Mouse (Mus musculus): Measurements from ENCODE around the gene Gjb3. TPM values are rescaled to one million over a fixed set of nuclear protein-coding genes. Genes with fewer than 3 reads are reported as not detected.

Gjb3 gene
- 4.3 TPM in 1 of 2 replicates, not detected in the other for polyA plus RNA-seq (2011; ENCODE audit: insufficient read depth, insufficient read length, low replicate concordance, missing spikeins)

DNA sequence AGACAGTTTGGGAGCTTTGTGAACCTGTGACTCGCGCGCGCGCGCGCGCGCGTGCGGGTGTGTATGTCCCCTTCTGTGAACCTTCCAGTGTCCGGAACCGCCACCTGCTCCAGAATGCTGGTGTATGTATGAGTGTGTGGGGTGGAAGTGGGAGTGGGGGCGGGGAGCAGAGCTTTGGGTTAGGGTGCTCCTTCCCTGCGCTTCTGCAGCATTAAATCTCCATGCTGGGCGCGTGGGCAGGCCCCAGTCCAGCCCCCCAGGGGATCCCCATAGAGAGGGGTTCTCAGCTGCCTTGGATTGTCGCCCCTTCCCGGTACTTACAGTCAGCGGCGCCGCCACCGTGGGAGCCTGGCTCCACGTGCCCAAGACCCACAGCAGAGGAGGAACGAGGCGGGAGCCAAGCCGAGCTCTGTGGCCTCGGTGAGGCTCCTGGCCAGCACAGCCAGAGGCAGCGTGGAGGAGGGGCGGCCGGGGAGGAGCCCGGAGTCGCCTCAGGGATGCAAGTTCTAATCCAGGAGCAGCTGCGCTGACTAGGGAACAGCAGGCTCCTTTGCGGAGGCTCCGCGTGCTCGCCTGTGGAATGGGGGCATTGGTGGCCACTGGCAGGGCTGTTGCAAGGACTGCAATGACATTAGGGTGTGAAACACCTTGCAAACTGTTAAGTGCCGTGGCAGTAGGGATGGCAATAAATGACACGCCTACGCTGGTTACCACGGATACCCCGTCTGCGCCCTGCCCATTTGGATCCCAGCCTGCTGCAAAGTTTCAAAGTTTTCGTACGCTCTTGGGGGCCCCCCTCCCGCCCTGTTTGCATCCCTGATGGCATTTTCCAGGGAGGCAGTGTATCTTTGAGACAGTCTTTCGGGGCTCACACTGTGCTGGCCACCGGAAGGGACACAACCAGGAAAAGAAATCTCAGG lies at the start of gene Gjb3:
Gene Gjb3 (minus strand): TSS at position 664 of the 920 bp plus-strand sequence.
- H3K27ac ChIP-seq (ENCODE audit: control insufficient read depth, insufficient read depth, low read depth, low read length, poor library complexity): no peak within 1 kb of the TSS; the same call in 1 of the 2 replicates
- H3K4me1 ChIP-seq (ENCODE audit: control insufficient read depth, insufficient read depth, low read length): peaks cover 4% of the 10 kb centered on the region; the same call in 1 of the 2 replicates
- WGBS: 2% methylated on average over 49 of the region's 49 CpGs
- peak within 1 kb of the TSS; percentile 43 for H3K4me3 ChIP-seq (replicated peaks; ENCODE audit: control insufficient read depth, low read depth, low read length)
- TF ChIP-seq POLR2A (IDR thresholded peaks at IDR 0.05; ENCODE audit: borderline replicate concordance, control insufficient read depth, low read depth, low read length) (no peak), CTCF (IDR thresholded peaks at IDR 0.05; ENCODE audit: control insufficient read depth, insufficient read depth, low read length) (no peak)

DNA sequence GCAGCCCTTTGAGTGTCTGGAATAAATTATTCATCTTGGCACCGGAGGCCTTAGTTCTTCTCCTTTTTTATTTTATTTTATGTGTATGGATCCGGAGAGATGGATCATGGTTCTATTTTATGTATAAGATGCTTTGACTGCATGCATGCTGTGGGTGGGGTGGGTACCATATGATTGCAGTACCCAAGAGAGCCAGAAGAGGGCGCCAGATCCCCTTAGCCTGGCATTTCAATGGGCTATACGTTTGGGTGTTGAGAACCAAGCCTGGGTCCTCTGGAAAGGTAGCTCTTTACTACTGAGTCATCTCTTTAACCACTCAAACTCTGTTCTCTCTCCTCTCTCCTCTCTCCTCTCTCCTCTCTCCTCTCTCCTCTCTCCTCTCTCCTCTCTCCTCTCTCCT lies 46.7 kb upstream of the Gjb3 start:
- 27% methylated on average over 4 of the region's 4 CpGs for WGBS
- TF ChIP-seq POLR2A (IDR thresholded peaks at IDR 0.05; ENCODE audit: borderline replicate concordance, control insufficient read depth, low read depth, low read length) (no peak), CTCF (IDR thresholded peaks at IDR 0.05; ENCODE audit: control insufficient read depth, insufficient read depth, low read length) (peak; percentile 68)
- H3K4me3 ChIP-seq (replicated peaks; ENCODE audit: control insufficient read depth, low read depth, low read length): no peak overlapping the region
- H3K4me1 ChIP-seq (ENCODE audit: control insufficient read depth, insufficient read depth, low read length): no peaks in the 10 kb centered on the region
- H3K27ac ChIP-seq (ENCODE audit: control insufficient read depth, insufficient read depth, low read depth, low read length, poor library complexity): no peak overlapping the region

DNA sequence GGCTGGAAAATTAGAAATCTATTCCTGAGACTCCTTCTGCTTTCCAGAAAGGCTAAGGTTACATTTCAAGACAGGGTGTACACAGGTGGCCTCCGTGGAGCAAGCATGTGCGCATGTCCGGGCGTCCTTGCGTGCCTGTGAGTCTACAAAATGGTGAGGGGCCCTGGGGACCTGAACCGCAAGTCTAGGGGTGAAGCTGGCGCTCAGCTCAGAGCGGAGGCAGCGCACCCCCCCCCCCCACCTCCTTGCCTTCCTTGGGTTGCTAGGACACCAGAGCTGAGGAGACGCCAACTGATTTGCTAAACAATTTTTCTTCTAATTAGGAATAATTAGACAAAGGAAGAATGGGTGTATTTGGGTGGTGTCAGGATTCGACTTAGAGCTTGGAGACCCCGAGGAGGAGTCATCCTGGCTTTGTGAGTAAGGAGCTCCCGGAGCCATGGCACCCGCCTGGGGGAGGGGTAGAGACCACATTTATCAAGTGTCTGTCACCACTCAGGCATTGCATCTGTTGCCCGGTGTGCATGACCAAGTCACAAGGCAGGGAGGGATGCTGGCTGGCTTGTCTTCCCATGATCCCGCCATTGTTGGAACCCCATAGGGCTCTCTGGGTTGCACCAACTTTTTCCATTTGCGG lies 45.0 kb upstream of the Gjb3 start:
- Histone ChIP-seq H3K4me3 (replicated peaks; ENCODE audit: control insufficient read depth, low read depth, low read length) (no peak overlapping the region), H3K27ac (ENCODE audit: control insufficient read depth, insufficient read depth, low read depth, low read length, poor library complexity) (no peak overlapping the region), H3K4me1 (ENCODE audit: control insufficient read depth, insufficient read depth, low read length) (no peaks in the 10 kb centered on the region)
- 85% methylated on average over 17 of the region's 17 CpGs for WGBS
- TF ChIP-seq POLR2A (IDR thresholded peaks at IDR 0.05; ENCODE audit: borderline replicate concordance, control insufficient read depth, low read depth, low read length) (no peak), CTCF (IDR thresholded peaks at IDR 0.05; ENCODE audit: control insufficient read depth, insufficient read depth, low read length) (no peak)

DNA sequence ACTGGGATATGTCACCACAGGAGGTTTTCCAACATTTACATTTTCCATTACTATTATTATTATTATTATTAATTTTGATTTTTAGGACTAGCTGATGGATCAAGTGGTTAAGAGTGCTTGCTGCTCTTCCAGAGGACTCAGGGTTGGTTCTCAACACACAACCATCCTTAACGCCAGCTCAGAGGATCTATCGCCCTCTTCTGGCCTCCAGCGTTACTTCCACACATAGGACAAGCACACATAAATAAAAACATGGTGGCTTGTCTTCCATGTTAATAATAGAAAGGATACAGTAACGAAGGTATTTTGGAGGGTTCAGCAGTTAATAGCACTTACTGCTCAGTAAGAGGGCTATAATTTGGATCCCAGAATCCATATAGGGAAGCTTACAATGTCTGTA lies 44.0 kb upstream of the Gjb3 start:
- WGBS: 73% methylated on average over 4 of the region's 4 CpGs
- Histone ChIP-seq H3K4me3 (replicated peaks; ENCODE audit: control insufficient read depth, low read depth, low read length) (no peak overlapping the region), H3K27ac (ENCODE audit: control insufficient read depth, insufficient read depth, low read depth, low read length, poor library complexity) (no peak overlapping the region), H3K4me1 (ENCODE audit: control insufficient read depth, insufficient read depth, low read length) (no peaks in the 10 kb centered on the region)
- TF ChIP-seq POLR2A (IDR thresholded peaks at IDR 0.05; ENCODE audit: borderline replicate concordance, control insufficient read depth, low read depth, low read length) (no peak), CTCF (IDR thresholded peaks at IDR 0.05; ENCODE audit: control insufficient read depth, insufficient read depth, low read length) (no peak)

DNA sequence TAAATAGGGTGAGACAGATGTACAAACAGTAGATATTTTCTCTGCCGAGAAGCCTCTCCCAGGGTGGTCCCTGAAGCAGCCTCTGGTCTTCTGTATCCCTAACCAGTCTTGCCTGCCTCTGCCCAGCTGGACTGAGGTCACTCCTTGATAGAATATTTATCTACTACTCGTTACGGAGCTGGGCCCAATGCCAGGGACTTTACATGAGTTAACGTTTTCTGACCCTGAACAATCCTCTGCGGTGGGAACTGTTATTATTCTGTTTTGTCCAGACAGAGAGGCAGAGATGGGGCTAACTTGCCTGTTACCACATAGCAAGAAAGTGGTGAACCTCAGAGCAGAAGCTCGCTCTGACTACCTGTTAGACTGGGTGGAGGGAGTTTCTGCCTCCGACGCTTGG lies 42.8 kb upstream of the Gjb3 start:
- WGBS: 71% methylated on average over 8 of the region's 8 CpGs
- no peaks in the 10 kb centered on the region for H3K4me1 ChIP-seq (ENCODE audit: control insufficient read depth, insufficient read depth, low read length)
- H3K4me3 ChIP-seq (replicated peaks; ENCODE audit: control insufficient read depth, low read depth, low read length): no peak overlapping the region
- no peak overlapping the region for H3K27ac ChIP-seq (ENCODE audit: control insufficient read depth, insufficient read depth, low read depth, low read length, poor library complexity)
- TF ChIP-seq POLR2A (IDR thresholded peaks at IDR 0.05; ENCODE audit: borderline replicate concordance, control insufficient read depth, low read depth, low read length): no peak
- no peak for TF ChIP-seq CTCF (IDR thresholded peaks at IDR 0.05; ENCODE audit: control insufficient read depth, insufficient read depth, low read length)

DNA sequence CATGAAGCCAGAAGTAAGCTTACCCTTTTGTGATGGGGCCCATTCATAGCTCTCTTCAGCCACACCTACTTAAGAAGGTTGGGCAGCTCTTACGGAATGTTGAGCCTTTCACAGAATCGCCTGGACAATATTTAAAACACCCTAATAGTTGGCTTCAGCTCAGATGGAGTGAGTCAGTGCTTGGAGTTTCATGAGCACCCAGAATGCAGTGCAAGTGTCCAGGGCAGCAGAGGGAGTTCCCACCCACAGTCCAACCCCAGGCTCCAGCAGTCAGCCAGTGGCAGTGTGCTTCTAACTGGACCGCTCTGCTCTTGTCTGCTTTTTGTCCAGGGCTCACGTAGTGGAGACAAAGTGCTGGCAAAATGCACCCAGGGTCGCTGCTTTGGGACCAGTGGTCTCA lies 40.9 kb upstream of the Gjb3 start:
- no peak overlapping the region for H3K4me3 ChIP-seq (replicated peaks; ENCODE audit: control insufficient read depth, low read depth, low read length)
- TF ChIP-seq CTCF (IDR thresholded peaks at IDR 0.05; ENCODE audit: control insufficient read depth, insufficient read depth, low read length) (no peak), POLR2A (IDR thresholded peaks at IDR 0.05; ENCODE audit: borderline replicate concordance, control insufficient read depth, low read depth, low read length) (no peak)
- H3K27ac ChIP-seq (ENCODE audit: control insufficient read depth, insufficient read depth, low read depth, low read length, poor library complexity): no peak overlapping the region
- WGBS: 70% methylated on average over 5 of the region's 5 CpGs
- H3K4me1 ChIP-seq (ENCODE audit: control insufficient read depth, insufficient read depth, low read length): no peaks in the 10 kb centered on the region

DNA sequence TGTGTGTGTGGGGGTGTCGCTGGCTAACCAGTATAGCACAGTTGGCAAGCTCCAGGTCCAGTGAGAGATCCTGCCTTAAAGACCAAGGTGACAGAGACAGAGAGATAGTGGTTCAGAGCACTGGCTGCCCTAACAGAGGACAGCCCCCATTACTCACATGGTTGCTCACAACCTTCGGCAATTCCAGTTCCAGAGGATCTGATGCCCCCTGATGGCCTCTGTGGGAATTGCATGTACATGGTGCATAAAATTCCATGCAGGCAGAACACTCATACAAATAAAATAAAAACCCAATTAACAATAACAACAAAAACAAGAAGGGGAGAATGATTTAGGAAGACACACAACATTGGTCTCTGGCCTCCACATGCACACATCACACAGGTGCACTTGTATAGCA lies 39.8 kb upstream of the Gjb3 start:
- WGBS: 41% methylated on average over 2 of the region's 2 CpGs

DNA sequence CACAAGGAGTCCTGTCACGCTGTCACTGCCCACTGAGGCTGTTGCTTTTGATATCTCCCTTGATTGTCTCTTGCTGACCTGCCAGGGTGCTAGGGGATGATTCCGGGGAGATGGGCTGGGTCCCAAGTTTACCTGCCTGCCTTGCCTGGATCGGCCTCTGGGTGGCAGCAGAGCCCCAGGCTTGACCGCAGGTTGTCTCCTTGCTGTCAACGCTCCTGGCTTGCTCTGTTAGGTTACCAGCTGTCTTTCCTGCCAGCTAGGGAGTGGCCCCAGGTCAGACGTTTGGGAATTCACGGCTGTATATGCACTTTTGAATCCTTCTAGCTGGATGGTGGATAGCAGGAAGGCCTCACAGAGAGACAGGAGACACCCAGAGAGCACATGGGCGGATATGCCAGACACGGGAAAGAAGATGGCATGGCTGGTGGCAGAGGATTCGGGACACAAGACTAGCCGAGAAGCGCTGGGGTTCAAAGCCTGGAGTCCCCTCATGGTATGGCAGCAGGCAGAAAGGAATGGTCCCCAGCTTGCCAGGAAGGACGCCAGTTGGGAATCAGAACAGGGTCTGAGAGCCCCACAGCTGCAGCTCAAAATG lies 37.8 kb upstream of the Gjb3 start:
- H3K27ac ChIP-seq (ENCODE audit: control insufficient read depth, insufficient read depth, low read depth, low read length, poor library complexity): no peak overlapping the region
- no peaks in the 10 kb centered on the region for H3K4me1 ChIP-seq (ENCODE audit: control insufficient read depth, insufficient read depth, low read length)
- no peak overlapping the region for H3K4me3 ChIP-seq (replicated peaks; ENCODE audit: control insufficient read depth, low read depth, low read length)
- 29% methylated on average over 13 of the region's 13 CpGs for whole genome bisulfite sequencing
- TF ChIP-seq POLR2A (IDR thresholded peaks at IDR 0.05; ENCODE audit: borderline replicate concordance, control insufficient read depth, low read depth, low read length): no peak
- peak; percentile 90 for TF ChIP-seq CTCF (IDR thresholded peaks at IDR 0.05; ENCODE audit: control insufficient read depth, insufficient read depth, low read length)

More for the DNA sequence above, 39.8 kb upstream of the Gjb3 start:
- Histone ChIP-seq H3K27ac (ENCODE audit: control insufficient read depth, insufficient read depth, low read depth, low read length, poor library complexity) (no peak overlapping the region), H3K4me3 (replicated peaks; ENCODE audit: control insufficient read depth, low read depth, low read length) (no peak overlapping the region), H3K4me1 (ENCODE audit: control insufficient read depth, insufficient read depth, low read length) (no peaks in the 10 kb centered on the region)
- peak; percentile 29; the same call in 1 of the 2 replicates for TF ChIP-seq CTCF (IDR thresholded peaks at IDR 0.05; ENCODE audit: control insufficient read depth, insufficient read depth, low read length)
- TF ChIP-seq POLR2A (IDR thresholded peaks at IDR 0.05; ENCODE audit: borderline replicate concordance, control insufficient read depth, low read depth, low read length): no peak
